Mouse (Mus musculus): ENCODE data around the gene Lrch3. TPM values are rescaled to one million over a fixed set of nuclear protein-coding genes. Genes with fewer than 3 reads are reported as not detected.

The Lrch3 gene
- polyA plus RNA-seq (2021; fragmentation: Nextera tagmentation) = 5.4 and 7.5 TPM in 2 replicates
- long read RNA-seq, experiment 1, full-length matches to known transcripts = 10 of 67 reads
- long read RNA-seq, experiment 1, partial matches to known transcripts = 23 of 67 reads
- long read RNA-seq, experiment 1, other reads (novel, unspliced or antisense) = 34 of 67 reads
- long read RNA-seq, experiment 2, partial matches to known transcripts = 5 of 15 reads
- long read RNA-seq, experiment 2, other reads (novel, unspliced or antisense) = 10 of 15 reads

DNA sequence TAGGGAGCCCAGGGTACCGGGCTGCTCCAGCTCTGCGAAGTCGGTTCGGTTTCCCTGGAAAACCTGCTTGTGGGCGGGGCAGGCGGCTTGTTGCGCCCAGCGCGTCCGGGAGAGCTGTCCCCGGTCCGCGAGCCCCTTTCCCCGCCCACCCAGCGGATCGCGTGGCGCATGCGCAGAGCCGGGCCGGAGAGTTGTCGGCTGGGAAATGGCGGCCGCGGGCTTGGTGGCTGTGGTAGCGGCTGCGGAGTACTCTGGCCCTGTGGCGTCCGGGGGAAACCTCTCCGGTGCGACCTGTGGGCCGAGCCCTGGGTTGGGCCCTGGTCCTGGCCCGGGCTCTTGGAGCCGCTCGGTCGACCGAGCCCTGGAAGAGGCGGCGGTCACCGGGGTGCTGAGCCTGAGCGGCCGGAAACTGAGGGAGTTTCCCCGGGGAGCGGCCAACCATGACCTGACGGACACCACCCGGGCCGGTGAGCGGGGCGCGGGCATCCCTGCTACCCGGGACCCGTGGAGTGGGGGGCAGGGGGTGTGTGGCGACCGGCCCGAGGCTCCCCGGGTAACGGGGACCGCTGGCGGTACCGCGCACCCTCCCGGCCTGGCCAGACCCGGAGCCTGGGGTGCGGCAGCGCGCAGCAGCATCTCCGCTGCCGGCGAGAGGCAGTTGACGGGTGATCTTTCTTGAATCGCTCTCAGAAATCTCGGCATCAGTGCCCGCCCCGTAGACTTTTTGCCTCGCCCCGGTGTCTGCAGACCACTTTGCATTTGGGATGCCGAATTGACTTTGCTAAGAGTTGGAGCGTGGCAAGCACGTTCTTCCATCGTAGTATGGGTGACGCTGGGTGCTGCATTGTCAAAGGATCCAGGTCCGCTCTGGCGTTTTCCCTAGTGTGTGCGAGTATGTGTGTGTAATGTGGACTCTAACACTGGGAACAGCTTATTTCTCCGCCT is at the start of gene Lrch3:
Gene Lrch3 (plus strand): TSS at position 164 of the 945 bp plus-strand sequence.

DNA sequence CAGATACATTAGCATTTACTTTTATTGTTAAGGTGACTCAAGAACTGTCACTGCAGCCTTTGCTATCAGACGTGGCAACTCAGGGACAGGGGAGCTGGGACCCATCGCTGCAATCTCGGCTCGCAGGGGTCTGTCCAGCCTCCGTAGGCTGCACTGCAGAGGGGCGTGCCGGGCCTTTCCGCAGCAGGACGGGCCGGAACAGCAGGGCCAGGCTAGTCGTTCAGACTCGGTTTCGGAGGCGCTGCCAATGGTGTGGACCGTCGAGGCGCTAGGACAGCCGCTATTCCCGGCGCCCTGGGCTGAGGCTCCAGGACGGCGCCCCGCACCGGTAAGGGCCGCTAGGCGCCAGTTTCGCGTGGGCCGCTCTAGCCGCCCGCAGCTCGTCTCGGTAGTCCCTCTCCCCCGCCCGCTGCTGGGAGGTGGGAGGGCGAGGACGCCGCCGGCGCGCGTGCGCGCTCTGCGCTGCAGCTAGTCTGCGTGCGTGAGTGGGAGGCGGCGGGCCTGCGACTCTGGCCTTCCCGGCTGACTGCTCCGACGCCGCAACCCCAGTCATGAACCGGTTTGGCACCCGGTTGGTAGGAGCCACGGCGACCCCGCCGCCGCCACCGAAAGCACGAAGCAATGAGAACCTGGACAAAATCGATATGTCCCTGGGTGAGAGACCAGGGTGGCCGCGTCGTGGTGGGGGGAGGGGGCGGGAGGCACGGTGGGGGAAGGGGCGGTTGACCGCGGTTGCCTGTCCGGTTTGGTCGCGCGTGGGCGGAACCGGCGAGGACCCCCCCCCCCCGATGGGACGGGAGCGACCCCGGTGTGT is 36.4 kb upstream of the Lrch3 start, which contains the start of the genes Fyttd1 and Rubcn:
Gene Fyttd1 (plus strand): TSS at position 158 of the 814 bp plus-strand sequence.
Gene Rubcn (minus strand): TSS at position 424 of the 814 bp plus-strand sequence.

DNA sequence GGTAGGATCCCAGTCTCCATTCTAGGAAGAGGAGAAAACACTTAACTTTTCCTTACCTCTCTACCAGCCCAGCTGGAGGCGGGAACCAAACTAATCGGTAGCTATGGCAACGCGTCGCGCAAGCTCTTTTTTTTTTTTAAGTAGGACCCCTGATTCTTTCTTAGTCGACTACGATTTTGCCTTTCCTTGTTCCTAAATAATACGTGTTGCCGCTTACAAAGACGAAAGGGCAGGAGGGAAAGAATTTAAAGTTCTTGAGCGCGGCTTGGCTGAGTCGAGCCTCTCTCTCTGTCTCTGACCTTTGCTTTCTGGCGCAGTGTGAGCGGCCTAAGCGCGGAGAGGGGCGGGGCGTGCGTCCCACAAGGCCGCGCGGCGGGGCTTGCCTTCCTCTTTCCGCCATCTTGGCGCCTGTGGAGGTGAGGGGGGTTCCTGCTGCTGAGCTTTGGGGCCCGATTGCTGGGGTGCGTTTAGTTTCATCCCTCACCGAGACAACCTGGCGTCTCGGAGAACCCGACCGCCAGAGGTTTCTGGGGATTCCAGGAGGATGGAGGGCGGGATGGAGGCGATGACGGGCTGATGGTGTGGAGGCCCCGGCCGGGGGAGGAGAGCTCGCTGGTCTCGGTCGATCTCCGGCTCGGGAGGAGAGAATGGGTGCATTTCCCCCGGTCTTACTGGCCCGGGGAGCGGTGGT is 142.3 kb downstream of the Lrch3 start, which contains the start of the genes Iqcg and Rpl35a:
Gene Iqcg (minus strand): TSS at position 124 of the 691 bp plus-strand sequence.
Gene Rpl35a (plus strand): TSS at position 359 of the 691 bp plus-strand sequence.

DNA sequence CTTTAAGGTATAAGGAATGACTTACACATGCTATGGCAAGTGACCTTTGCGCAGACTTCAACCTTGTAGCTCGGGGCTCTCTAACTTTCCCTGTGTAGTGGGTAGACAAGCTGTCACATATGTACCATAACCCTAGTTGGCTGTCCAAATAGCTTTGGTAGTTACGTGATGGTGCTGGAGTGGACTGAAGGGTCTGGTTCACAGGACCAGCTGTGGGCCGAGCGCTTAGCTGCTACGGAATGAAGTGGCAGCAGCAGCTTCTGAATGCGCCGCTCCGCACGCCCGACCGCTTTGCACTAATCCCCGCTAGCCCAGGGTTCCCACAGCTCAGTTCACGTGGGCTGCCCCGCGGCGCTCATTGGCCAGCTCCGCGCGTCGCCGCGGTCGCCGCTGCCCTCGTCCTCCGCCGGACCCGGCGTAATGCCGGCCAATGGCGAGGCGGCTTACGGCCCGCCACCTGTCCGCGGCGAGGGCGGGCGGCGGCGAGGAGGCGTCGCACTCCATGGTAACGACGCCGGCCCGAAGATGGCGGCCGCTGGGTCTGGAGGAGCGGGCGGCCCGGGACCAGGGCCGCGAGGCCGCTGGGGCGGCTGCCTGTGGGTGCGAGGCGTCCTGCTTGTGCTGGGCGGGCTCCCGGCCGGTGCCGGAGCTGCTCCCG is 148.3 kb downstream of the Lrch3 start, which contains the start of gene Lmln:
Gene Lmln (plus strand): TSS at position 498 of the 658 bp plus-strand sequence.

Other genes starting within 250 kb of the Lrch3 start
- not detected in 2 replicates for gene Muc4, start 178.2 kb upstream of the Lrch3 start, polyA plus RNA-seq (2021; fragmentation: Nextera tagmentation)
- not detected in 2 replicates for gene Muc20, start 116.7 kb upstream of the Lrch3 start, polyA plus RNA-seq (2021; fragmentation: Nextera tagmentation)
- gene Smbd1, start 103.6 kb upstream of the Lrch3 start, polyA plus RNA-seq (2021; fragmentation: Nextera tagmentation) = not detected in 2 replicates
- gene Fyttd1, start 36.6 kb upstream of the Lrch3 start, polyA plus RNA-seq (2021; fragmentation: Nextera tagmentation) = 90.5 and 123 TPM in 2 replicates
- 16.2 and 17.1 TPM in 2 replicates for gene Rubcn, start 36.3 kb upstream of the Lrch3 start, polyA plus RNA-seq (2021; fragmentation: Nextera tagmentation)
- 2.0 and 3.2 TPM in 2 replicates for gene Iqcg, start 142.1 kb downstream of the Lrch3 start, polyA plus RNA-seq (2021; fragmentation: Nextera tagmentation)
- 2,472 and 2,685 TPM in 2 replicates for gene Rpl35a, start 142.4 kb downstream of the Lrch3 start, polyA plus RNA-seq (2021; fragmentation: Nextera tagmentation)
- 2.5 and 2.6 TPM in 2 replicates for gene Lmln, start 148.4 kb downstream of the Lrch3 start, polyA plus RNA-seq (2021; fragmentation: Nextera tagmentation)